Mouse (Mus musculus) ES-E14 (cell line): ENCODE data around the gene Them5.

Source experiments
- HCFC1 ChIP-seq: IDR thresholded peaks from 2 replicates; pipeline ENCODE4 v1.6.1; 2012; ENCODE audit warnings: low read length, inconsistent platforms, borderline replicate concordance; ENCODE audit not compliant: insufficient read depth
- ZC3H11A ChIP-seq: IDR thresholded peaks from 2 replicates; pipeline ENCODE4 v1.6.1; 2012; ENCODE audit warnings: low read depth, mild to moderate bottlenecking, inconsistent platforms, low read length, borderline replicate concordance
- ZNF384 ChIP-seq: IDR thresholded peaks from 2 replicates; pipeline ENCODE4 v1.6.1; 2012; ENCODE audit warnings: low read depth, low read length, inconsistent platforms

DNA sequence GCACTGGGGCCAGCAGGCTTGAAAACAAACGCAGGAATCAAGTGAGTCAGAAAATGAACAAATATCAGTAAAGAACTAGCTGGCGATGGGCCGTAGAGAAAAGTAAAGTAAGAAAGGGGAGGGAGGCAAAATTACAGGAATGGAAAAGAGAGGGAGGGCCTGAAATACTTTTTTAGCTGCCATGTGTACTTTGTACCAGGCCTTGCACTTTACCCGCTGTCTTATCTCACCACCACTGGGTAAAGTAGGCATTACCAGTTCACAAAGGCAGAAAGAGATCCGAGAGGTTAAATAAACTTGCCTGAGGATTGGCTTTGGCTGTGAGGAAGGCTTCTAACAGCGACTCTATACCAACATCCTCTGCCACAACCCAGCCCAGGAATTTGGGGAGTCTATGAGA is 25.6 kb downstream of the Them5 start:
- TF ChIP-seq ZC3H11A (no peak), HCFC1 (no peak), ZNF384 (no peak)
